ENCODE assay signal across 8 mouse cellular contexts in the genomic region with DNA sequence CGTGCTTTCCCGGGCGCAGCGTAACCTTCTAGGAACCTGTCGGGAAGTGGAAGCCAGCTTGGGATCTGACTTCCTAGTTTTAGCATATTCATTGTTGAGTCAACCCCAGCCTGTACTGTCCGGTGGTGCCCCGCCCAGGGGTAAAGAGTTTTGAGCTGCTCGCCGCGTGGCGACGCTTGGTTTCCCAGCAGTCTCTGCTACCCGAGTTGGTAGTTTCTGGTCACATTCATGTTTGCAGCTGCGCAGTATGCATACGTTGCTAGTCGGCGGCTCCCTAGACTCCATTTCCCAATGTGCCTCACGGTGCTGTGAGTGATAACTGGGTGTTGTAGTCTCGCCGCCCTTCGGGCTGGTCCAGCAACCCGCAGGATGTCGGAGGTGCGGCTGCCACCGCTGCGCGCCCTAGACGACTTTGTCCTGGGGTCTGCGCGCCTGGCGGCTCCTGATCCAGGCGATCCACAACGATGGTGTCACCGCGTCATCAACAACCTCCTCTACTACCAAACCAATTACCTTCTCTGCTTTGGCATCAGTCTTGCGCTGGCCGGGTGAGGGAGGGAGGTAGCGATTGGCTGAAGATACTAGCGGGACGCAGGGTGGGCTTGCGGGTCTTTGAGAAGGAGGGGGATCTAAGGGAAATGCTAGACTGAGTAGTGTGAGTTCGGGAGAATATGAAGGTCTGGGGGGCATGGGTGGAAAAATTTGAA. TPM values are rescaled to one million over a fixed set of nuclear protein-coding genes. Genes with fewer than 3 reads are reported as not detected.
DNase-seq lines count a peak whose midpoint lies in the region; ATAC-seq and TF ChIP-seq lines count a peak whose summit lies in the region.

A gene (plus strand): TSS at position 225 of the 707 bp plus-strand sequence.

- no peaks in the 10 kb centered on the region for H3K9me3 ChIP-seq in ES-E14 (ENCODE audit: control insufficient read depth, insufficient read depth, low read depth, low read length)
- H3K9me3 ChIP-seq in forebrain, embryonic 15.5 days: no peaks in the 10 kb centered on the region
- H3K9me3 ChIP-seq in lung, embryonic 14.5 days (ENCODE audit: low read depth, low read length): no peaks in the 10 kb centered on the region

- 27% methylated on average over 42 of the region's 42 CpGs for WGBS in forebrain, embryonic 15.5 days
- WGBS in lung, embryonic 14.5 days: 11% methylated on average over 42 of the region's 42 CpGs
- 17% methylated on average over 42 of the region's 42 CpGs for WGBS in olfactory bulb, adult 2 months
- WGBS in thymus, adult 2 months: 7% methylated on average over 38 of the region's 42 CpGs

- peak; percentile 5; the same call in 1 of the 2 replicates for TF ChIP-seq CTCF in layer of hippocampus, adult 2 months (conservative IDR thresholded peaks at IDR 0.05)
- TF ChIP-seq CTCF in lung, embryonic 14.5 days (IDR thresholded peaks at IDR 0.05; ENCODE audit: low read depth): no peak
- no peak for TF ChIP-seq CTCF in olfactory bulb, adult 2 months (IDR thresholded peaks at IDR 0.05; ENCODE audit: insufficient read depth, low read depth, low read length)
- no peak for TF ChIP-seq CTCF in thymus, adult 2 months (IDR thresholded peaks at IDR 0.05; ENCODE audit: borderline replicate concordance, control insufficient read depth, extremely low read depth, insufficient read depth, low read length, poor library complexity)

- intact Hi-C loops in heart, postnatal 25 days (cut with DNase I): no loop called here

- H3K4me3 ChIP-seq in ES-E14 (ENCODE audit: insufficient read depth in 1 of 2, low read depth in 1 of 2, low read length in 2 of 2, poor library complexity in 1 of 2, severe bottlenecking in 1 of 2): peak within 1 kb of the TSS; percentile 72 to 81
- H3K4me3 ChIP-seq in forebrain, embryonic 15.5 days: peak within 1 kb of the TSS; percentile 55
- H3K4me3 ChIP-seq in layer of hippocampus, adult 2 months: peak within 1 kb of the TSS; percentile 55
- peak within 1 kb of the TSS; percentile 46 for H3K4me3 ChIP-seq in lung, embryonic 14.5 days (ENCODE audit: low read depth, low read length)
- H3K4me3 ChIP-seq in olfactory bulb, adult 2 months (ENCODE audit: insufficient read depth, low read depth, low read length): peak within 1 kb of the TSS; percentile 92
- peak within 1 kb of the TSS; percentile 60 for H3K4me3 ChIP-seq in thymus, adult 2 months (ENCODE audit: control insufficient read depth, insufficient read depth, low read length)

- peak within 1 kb of the TSS; percentile 53 for H3K27ac ChIP-seq in ES-E14 (ENCODE audit: insufficient read depth, low read depth, low read length, poor library complexity, severe bottlenecking)
- peak within 1 kb of the TSS; percentile 64 for H3K27ac ChIP-seq in forebrain, embryonic 15.5 days (replicated peaks)
- peak within 1 kb of the TSS; percentile 87 for H3K27ac ChIP-seq in layer of hippocampus, adult 2 months
- peak within 1 kb of the TSS; percentile 63 for H3K27ac ChIP-seq in lung, embryonic 14.5 days (ENCODE audit: low read depth)
- peak within 1 kb of the TSS; percentile 69 for H3K27ac ChIP-seq in olfactory bulb, adult 2 months (ENCODE audit: insufficient read depth, low read depth, low read length)
- no peak within 1 kb of the TSS for H3K27ac ChIP-seq in thymus, adult 2 months (ENCODE audit: control insufficient read depth, insufficient read depth, low read length)

- no peak for TF ChIP-seq POLR2A in olfactory bulb, adult 2 months (IDR thresholded peaks at IDR 0.05; ENCODE audit: insufficient read depth, low read depth, low read length)
- TF ChIP-seq POLR2A in thymus, adult 2 months (IDR thresholded peaks at IDR 0.05; ENCODE audit: control insufficient read depth, extremely low read depth, insufficient read depth, low read length, poor library complexity): peak; percentile 46; the same call in 1 of the 2 replicates

- peaks cover 0 to 10% of the 10 kb centered on the region in 2 experiments; a peak in 1 of 4 replicates for H3K4me1 ChIP-seq in ES-E14 (ENCODE audit: control insufficient read depth in 2 of 2, insufficient read depth in 2 of 2, low read length in 2 of 2, poor library complexity in 1 of 2)
- H3K4me1 ChIP-seq in forebrain, embryonic 15.5 days: peaks cover 15% of the 10 kb centered on the region
- no peaks in the 10 kb centered on the region for H3K4me1 ChIP-seq in lung, embryonic 14.5 days (ENCODE audit: insufficient read depth)
- H3K4me1 ChIP-seq in olfactory bulb, adult 2 months (ENCODE audit: control insufficient read depth, insufficient read depth, low read length): peaks cover 6% of the 10 kb centered on the region; the same call in 1 of the 2 replicates
- H3K4me1 ChIP-seq in thymus, adult 2 months (replicated peaks; ENCODE audit: control insufficient read depth, insufficient read depth, low read length): 0 out of 2 replicates have a peak, but pooled peaks cover 8% of the 10 kb centered on the region

- H3K4me2 ChIP-seq in forebrain, embryonic 15.5 days (replicated peaks): peak within 1 kb of the TSS; percentile 53
- H3K4me2 ChIP-seq in lung, embryonic 14.5 days: peak within 1 kb of the TSS; percentile 65

- peaks cover 26% of the 10 kb centered on the region for H3K36me3 ChIP-seq in ES-E14 (ENCODE audit: control insufficient read depth, insufficient read depth, low read length, poor library complexity, severe bottlenecking)
- H3K36me3 ChIP-seq in forebrain, embryonic 15.5 days: no peaks in the 10 kb centered on the region; the same call in 1 of the 2 replicates
- H3K36me3 ChIP-seq in lung, embryonic 14.5 days (ENCODE audit: insufficient read depth): peaks cover 25% of the 10 kb centered on the region; the same call in 1 of the 2 replicates
- peaks cover 16% of the 10 kb centered on the region for H3K36me3 ChIP-seq in thymus, adult 2 months (ENCODE audit: control insufficient read depth, insufficient read depth, low read length)

- DNase-seq in ES-E14 (ENCODE audit: low read depth, low spot score): peak; percentile 69
- peak; percentile 68 for DNase-seq in cerebellum, adult 11 months
- peak; percentile 62 for DNase-seq in heart, postnatal 25 days (ENCODE audit: low spot score)
- DNase-seq in layer of hippocampus, adult 2 months (ENCODE audit: low spot score in 2 of 2): peak; percentile 73 to 88
- peak; percentile 90 for DNase-seq in lung, embryonic 14.5 days
- DNase-seq in thymus, adult 2 months: peak; percentile 69

- peak within 1 kb of the TSS; percentile 82 for H3K9ac ChIP-seq in ES-E14 (ENCODE audit: insufficient read depth, low read depth, low read length, poor library complexity, severe bottlenecking)
- H3K9ac ChIP-seq in forebrain, embryonic 15.5 days (replicated peaks): peak within 1 kb of the TSS; percentile 57
- H3K9ac ChIP-seq in lung, embryonic 14.5 days: peak within 1 kb of the TSS; percentile 49

- in situ Hi-C loops in ES-E14 (cut with MboI; ENCODE audit: low sequenced_read_pairs in 2 of 2, unreplicated experiment in 2 of 2): no loop called here

- H3K27me3 ChIP-seq in forebrain, embryonic 15.5 days: no peaks in the 10 kb centered on the region
- H3K27me3 ChIP-seq in lung, embryonic 14.5 days (ENCODE audit: insufficient read depth, low read length): no peaks in the 10 kb centered on the region
- no peaks in the 10 kb centered on the region for H3K27me3 ChIP-seq in thymus, adult 2 months (ENCODE audit: control insufficient read depth, insufficient read depth, low read length)

- ATAC-seq in forebrain, embryonic 15.5 days (replicated peaks): peak; percentile 95
- peak; percentile 96 for ATAC-seq in lung, embryonic 14.5 days (ENCODE audit: insufficient read depth)

TF ChIP-seq in ES-E14, 5 proteins besides CTCF, POLR2A, EP300 and RAD21:
- TF ChIP-seq ZC3H11A (IDR thresholded peaks at IDR 0.05; ENCODE audit: borderline replicate concordance, low read depth, low read length) (no peak), ZNF384 (IDR thresholded peaks at IDR 0.05; ENCODE audit: low read depth, low read length) (no peak), HCFC1 (IDR thresholded peaks at IDR 0.05; ENCODE audit: borderline replicate concordance, insufficient read depth, low read length) (peak; percentile 88), MAFK (IDR thresholded peaks at IDR 0.05; ENCODE audit: insufficient read depth, low read depth, low read length) (no peak), CHD2 (IDR thresholded peaks at IDR 0.05; ENCODE audit: low read depth, low read length) (no peak)

RNA-seq across cellular contexts. Expression of the gene that starts here (rescaled TPM):
- 41.9 and 48.0 TPM in 2 replicates for total RNA-seq in ES-E14 (2012; rRNA removed)
- polyA plus RNA-seq in forebrain, embryonic 15.5 days (2015; fragmentation: Nextera tagmentation; extraction: Ambion mirVana): 104 and 107 TPM in 2 replicates
- 1 to 10 TPM; 6.5 to 6.9 TPM for total RNA-seq in heart, postnatal 25 days (2021)
- total RNA-seq in layer of hippocampus, adult 2 months (2021): 100 to 1,000 TPM in 1 of 2 experiments, 10 to 100 TPM in 1; 91.6 to 102 TPM
- 71.2 and 71.8 TPM in 2 replicates for polyA plus RNA-seq in lung, embryonic 14.5 days (2014; fragmentation: Nextera tagmentation; extraction: Ambion mirVana)
- polyA plus RNA-seq in olfactory bulb, adult 2 months (2012; ENCODE audit: insufficient read depth, insufficient read length, low replicate concordance, missing spikeins): not detected in 2 replicates
- polyA plus RNA-seq in thymus, adult 2 months (2012; rRNA removed): 39.9 and 44.4 TPM in 2 replicates

Comparison
In these comparisons a context has a peak if more than half of its experiments do, and no peak if none do; other contexts are left out.
1. RNA of the gene that starts here (polyA plus RNA-seq): 104 to 107 TPM in forebrain, embryonic 15.5 days, 71.2 to 71.8 TPM in lung, embryonic 14.5 days and 39.9 to 44.4 TPM in thymus, adult 2 months; not detected in olfactory bulb, adult 2 months; every median in the first group is over 10 times any median in the second.
2. Peak in every context shown above with its lines, with median percentiles within 50 percentile points of each other: DNase-seq, H3K4me3 ChIP-seq and H3K9ac ChIP-seq.